Mouse (Mus musculus) spleen, adult 18-20 months (tissue): ENCODE data around the gene Olfr1418.
"Not testable (repeated sequence)": the region's sequence is repeated elsewhere in the genome, so short reads cannot be mapped to it uniquely, and the experiment has no call there.

ENCODE experiments used
- DNase-seq, 2 experiments: peaks; one replicate each; pipeline ENCODE4 v3.0.0; 2022; ENCODE audit warnings: mixed read lengths in 2 of 2

Olfr1418 gene

DNA sequence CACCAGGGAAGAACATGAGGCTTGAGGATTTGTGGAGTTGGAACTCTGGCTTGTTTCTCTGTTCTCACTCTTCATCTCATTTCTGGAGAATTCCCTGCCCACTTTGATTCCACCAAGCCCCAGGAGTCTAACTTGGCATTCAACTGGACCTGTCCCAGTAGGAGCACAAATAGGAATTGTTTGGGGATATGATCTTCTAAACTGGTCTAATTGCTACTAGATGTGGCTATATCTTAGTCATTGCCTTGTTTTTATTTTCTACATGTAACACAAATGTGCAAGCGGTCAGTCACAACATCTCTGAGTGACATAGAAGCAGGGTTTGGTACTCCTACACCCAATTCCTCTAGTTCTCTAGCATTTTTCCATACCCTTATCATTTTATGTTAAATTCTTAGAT is at the start of gene Olfr1418:
TSS of gene Olfr1418 (minus strand) at position 101 of the 400 bp plus-strand sequence.
- no peak for DNase-seq

DNA sequence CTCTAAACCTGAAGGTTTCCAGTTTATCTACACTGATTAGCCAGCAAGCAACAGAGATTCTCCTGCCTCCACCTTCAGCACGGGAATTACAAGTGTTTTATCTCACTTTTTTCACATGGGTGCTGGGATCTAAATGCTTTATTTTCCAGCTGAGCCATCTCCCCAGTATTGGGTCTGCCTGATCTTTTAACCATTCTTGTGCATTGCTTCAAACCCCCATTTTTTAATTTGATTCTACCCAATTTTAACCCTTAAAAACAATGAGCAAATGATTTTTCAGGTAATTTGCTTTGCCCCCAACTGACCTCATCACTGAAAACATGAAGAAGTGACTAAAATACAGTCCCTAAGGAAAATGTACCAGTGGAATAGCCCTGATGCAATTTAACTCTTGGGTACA is 25.4 kb upstream of the Olfr1418 start, which contains the start of gene Olfr1420:
TSS of gene Olfr1420 (plus strand) at position 301 of the 400 bp plus-strand sequence.
- no peak for DNase-seq

DNA sequence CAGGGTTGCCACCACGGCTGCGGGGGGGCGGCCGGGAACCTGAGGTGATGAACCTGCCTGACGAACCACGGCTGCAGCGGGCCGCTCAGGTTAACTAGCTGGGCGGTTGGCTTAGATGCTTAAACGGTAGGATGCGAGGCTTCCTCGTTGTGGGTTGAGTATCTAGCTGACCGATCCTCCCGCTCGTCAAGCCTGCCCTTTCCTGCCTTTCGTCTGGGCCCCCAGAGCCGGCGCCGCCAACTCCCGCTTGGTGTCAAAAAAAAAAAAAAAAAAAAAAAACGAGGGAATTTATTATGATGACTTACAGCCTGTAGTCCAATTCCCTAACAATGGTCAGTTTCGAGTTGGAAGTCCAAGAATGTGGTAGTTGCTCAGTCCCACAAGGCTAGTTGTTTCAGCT is 17.5 kb upstream of the Olfr1418 start:
- DNase-seq, result not testable (repeated sequence)

DNA sequence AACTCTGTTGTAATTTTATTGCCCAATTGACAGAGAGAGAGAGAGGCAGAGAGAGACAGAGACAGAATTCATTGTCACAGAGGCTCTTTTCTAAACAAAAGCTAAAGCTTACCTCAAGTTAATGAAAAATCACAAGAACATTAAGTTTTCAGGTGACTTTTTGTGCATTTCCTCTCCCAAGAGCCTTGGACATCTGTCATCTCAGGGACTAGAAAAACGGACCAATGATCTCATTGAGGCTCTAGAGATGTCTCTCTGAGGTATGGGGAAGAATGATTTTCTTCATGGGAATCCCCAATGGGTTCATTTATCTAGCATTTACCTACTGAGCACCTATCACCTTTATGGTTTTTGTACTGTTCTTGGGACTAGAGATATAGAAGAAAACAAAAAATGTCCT is 14.1 kb upstream of the Olfr1418 start, which contains the start of gene Olfr1419:
TSS of gene Olfr1419 (minus strand) at position 101 of the 400 bp plus-strand sequence.
- no peak for DNase-seq

DNA sequence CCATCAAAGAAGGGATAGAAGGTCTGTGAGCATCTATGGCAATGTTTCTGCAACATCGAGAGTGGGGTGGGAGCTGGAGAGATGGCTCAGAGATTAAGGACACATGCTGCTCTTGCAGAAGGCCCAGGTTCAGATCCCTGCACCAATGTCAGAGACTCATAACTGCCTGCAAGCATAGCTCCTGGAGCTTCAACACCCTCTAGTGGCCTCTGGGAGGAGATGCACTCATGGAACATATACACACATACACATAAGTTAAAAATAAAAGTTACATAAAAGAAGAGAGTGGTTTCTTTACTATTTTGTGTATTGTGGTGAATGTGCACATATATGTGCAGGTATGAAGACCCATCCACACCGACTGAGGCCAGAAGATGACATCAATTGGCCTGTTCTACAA is 7.0 kb upstream of the Olfr1418 start:
- DNase-seq, result no peak

DNA sequence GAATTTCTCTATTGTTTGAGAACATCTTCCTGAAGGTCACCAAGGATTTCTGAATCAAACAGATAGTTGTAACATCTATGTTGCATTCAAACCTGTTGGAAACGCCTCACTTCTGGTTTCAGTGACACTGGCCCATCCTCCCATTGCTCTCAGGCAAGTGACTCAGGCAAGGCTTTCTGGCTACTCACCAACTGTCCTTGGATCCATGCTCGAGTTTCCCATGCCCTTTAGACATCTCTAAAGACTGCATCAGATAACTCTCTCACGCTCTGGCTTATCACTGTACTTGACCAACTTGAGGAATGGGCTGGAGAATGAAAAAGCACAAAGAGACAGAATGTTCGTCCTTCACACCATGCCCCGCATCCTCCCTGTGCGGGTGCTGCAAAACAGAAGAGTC is 4.4 kb downstream of the Olfr1418 start:
- DNase-seq, result no peak

DNA sequence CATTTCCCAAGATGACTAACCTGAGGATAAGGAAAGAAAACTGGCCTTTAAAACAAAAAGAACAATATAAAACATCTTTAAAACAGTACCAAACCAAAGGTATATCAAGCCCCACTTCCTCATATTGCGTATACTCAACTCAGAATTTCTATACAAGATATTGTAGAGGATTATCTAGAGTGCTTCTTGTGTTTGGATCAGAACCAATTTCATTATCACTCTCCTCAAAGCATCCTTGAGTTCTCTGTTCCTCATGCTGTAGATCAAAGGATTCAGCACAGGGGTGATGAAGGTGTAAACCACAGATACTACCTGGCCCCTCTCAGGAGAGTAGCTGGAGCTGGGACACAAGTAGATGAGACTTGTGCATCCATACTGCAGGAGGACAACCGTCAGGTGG is 6.0 kb downstream of the Olfr1418 start:
- DNase-seq, result no peak

DNA sequence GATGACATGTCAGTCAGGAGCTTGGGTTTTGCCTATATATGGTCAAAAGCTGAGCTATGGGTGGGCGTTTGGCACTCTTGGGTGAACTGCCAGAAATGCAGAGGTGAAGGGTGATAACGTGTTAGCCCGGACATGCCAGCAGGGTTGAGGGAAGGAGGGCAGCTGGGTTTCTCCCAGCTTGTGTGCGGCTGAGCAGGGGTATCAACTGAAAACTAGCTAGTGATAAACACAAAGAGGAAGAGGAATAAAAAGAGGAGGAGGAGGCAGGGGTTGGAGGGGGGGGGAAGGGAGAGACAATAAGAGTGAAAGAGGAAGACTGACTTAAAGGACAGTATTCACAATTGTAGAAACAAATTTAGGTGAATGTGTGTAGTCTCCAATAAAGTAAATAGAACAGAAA is 8.2 kb downstream of the Olfr1418 start:
- no peak for DNase-seq

DNA sequence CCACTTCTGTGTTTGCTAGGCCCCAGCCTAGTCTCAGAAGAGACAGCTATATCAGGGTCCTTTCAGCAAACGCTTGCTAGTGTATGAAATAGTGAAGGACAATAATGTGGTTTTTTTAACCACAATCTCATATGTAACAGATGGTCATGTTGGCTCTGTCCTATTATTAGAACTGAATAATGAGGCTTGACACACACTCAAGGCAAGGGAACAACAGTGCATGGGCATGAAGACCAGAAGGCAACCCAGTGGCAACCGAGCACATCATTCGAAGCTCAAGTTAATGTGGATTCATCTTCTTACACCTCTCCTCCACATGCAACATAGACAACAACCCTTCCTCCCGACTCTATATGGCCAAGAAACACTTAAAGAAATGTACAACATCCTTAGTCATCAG is 14.5 kb downstream of the Olfr1418 start:
- DNase-seq, result no peak

DNA sequence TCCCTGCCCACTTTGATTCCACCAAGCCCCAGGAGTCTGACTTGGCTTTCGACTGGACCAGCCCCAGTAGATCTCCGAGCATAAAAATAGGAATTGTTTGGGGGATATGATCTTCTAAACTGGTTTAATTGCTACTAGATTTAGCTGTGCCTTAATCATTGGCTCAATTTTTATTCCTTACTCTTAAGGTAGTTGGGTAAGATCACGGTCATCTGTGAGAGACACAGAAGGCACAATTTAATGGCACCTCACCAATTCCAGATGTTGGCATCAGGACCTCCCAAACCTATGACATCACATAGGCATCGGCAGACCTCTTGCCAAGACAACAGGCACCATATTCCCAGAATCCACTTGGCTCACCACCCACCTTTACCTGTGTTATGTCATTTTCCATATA is 21.7 kb downstream of the Olfr1418 start, which contains the start of gene Olfr1417:
TSS of gene Olfr1417 (minus strand) at position 101 of the 400 bp plus-strand sequence.
- no peak for DNase-seq

DNA sequence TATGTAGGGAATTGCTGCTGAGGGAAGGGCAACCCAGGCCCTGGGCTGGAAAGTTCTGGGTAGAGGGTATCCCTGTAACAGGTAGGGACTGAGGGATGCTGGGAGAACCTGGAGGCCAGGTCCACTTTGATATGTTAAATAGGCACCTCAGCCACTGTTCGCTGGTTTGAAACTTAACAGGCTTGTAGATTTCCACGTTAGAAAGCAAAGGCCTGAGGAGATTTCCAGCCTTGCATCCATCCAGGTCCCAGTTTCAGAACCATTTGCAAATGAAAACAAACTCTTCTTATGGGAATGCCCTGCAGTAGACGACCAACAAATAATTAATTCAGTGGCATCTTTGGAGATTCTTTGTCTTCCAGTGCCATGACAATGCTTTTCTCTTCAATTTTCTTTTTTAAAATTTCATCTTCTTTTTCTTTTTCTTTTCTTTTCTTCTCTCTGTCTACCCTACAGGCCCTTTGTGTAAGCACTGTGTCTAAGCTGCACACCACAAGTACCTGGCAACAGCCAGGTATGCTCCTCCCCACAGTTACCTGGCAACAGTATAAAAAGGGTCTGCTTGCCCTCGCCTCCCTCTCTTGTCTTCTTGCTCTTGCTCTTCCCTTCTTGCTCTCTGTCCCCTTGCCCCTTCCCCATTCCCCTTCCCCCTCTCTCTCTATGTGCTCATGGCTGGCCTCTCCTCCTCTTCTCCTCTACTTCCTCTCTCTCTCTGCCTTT is 37.4 kb downstream of the Olfr1418 start:
- no peak for DNase-seq

DNA sequence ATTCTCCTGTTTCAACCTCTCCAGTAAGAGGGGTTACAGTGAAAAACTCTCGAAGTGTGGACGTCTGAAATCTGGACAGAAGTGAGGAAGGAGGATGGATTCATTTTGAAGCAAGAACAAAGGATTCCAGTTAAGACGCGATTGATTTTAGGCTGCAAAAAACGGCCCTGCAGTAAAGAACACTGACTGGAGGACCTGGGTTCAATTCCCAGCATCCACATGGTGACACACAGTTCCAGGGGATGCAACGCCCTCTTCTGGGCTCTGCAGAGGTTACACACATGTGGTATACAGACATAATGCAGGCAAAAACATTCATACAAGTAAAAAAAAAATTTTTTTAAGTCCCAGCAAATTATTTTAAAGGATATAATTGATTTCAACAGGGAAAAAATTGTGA is 40.7 kb downstream of the Olfr1418 start:
- no peak for DNase-seq

DNA sequence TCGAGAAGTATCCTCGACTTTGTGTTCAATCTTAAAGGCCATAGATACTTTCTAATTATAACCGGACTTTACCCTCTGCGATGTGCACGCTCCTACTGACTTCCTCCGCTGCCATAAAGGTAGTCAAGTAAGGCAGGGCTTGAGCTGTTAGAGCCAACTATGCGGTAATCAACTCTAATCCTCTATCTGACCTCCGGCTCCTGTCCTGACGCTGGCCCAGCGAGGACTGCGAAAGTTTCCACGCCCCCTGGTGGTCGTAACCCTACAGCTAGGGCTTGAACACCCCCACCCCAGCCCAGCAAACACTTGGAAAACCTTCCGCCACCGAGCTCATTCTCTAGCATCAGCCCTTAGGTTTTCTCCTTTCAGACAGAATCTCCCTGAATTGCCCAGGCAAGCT is 41.1 kb downstream of the Olfr1418 start:
- DNase-seq, result peak; percentile 53 to 75

DNA sequence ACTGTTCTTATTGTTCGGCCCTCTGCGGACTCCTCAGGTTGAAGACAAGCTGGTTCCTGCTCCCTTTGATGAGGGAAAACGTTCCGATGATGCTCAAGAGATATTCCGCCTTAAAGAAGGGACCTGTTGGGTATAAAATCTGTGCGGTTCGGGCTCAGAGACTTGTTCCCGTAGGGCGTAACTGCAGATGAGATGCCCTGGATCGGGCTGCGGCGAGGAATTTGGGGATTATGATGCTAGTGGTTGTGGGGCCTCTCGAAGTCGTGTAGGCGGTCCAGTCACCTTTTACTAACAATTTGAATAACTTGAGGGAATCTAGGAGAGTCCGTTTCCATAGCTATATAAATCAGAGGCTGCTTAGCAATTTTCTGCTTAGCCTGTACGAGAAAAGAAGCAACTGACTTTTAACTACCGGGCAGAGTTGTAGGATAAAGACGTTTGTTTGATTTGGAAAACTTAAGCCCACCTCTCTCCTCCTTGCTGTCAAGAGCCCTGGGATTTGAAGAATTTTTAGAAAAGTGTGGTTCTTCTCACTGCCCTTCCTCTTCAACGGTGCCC is 41.6 kb downstream of the Olfr1418 start, which contains the start of gene Stx3:
TSS of gene Stx3 (minus strand) at position 261 of the 558 bp plus-strand sequence.
- no peak for DNase-seq

DNA sequence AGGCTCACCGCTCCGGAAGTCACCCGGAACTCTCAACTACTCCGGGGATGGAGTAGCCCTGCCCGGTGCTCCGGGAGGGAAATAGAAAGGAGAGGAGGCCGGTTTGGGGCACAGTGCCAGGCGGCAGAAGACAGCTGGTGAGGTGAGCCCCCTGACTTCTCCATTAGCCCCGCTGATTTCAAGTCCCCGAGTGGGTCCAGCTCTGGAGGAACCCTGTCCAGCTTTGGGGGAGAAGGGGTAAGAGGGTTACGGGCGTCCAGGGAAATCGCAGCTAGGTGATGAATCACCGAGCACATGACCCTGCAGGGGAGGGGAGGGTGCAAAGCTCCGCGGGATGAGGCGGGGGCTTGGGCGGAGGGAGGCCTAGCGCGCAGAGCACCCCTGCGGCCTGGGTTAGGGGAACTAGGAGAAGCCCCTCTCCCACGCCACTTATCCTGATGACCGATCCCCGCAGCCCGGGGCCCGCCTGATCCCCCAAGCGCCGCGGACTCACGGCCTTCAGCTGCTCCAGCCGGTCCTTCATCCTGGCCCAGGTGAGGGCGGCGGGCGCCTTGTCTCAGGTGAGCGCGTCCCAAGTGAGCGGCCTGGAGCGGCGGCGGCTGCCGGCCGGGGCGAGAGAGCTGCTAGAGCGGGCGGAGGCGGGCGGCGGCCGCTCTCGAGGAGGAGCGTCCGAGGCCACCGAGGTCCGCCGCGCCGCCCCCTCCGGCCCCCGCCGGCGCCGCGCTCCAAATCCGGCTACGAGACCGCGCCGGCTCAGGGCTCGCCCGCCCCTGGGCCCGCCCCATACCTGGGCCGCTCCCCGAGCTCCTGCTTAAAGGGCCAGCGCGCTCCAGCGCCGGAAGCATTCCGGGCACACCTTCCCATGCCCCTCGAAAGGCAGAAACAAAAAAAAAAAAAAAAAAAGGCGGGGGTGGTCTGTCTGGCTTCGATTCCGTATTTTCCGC is 42.4 kb downstream of the Olfr1418 start:
- DNase-seq, result peak; percentile 41 to 57

DNA sequence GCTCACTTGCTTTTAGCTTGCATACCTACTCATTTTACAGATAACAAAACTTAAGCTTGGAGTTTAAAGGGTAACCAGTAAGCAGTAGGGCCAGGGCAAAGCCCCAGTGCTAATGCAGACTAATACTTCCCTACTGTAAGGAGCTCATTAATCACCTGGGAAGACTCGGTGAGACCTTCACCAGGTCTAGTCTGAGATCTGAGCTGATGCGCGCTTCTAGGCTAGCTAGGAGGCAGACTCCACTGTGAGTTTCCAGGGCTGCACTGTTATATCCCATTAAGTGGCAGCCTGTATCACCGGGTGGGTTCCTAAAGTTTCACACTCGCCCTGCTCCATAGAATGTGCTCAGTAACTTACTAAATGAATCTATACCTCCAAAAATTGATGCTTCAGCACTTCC is 43.3 kb downstream of the Olfr1418 start:
- DNase-seq, result no peak

DNA sequence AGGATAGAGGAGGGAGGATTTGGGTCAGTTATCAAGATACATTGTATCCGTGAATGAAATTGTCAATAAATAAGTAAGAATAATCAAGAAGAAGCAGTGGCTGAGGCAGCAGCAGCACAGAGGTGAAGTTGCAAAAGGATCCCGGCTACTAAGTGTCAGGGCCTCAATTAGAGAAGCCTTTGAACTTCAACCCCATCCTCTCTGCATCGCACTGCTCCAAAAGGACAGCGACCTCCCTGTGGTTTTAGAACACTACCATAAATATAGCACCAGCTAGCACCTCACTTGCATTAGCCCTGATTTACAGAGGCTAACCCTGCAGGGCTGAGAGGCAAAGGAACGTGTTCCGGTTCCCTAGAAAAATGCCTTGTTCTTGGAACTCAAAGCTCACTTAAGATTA is 44.2 kb downstream of the Olfr1418 start:
- no peak for DNase-seq

DNA sequence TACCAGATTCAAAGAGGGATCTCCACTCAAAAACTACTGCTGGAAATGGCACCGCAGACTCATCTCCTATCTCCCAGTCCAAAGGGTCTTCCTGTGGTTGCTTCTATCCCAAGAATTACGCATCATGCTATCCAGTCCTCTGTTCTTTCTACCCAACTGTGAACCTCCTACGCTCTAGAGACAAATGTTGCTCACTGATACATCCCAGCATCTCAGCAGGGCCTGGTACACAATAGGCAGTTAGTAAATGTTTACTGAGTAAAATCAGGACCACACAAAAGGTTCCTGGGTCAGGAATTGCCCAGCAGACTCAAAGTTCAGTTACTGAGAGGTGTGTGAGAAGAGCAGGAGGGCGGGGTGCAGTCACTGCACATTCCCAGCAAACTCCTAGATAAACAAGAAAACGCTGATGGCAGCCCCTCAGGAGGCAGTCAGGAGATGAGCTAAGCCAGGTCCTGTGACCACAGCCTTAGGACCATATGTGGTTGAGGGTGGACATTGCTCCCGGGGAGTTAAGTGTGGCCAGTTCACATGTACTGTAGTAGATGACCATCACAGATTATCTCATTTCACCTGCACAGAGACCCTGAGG is 46.0 kb downstream of the Olfr1418 start:
- no peak for DNase-seq

DNA sequence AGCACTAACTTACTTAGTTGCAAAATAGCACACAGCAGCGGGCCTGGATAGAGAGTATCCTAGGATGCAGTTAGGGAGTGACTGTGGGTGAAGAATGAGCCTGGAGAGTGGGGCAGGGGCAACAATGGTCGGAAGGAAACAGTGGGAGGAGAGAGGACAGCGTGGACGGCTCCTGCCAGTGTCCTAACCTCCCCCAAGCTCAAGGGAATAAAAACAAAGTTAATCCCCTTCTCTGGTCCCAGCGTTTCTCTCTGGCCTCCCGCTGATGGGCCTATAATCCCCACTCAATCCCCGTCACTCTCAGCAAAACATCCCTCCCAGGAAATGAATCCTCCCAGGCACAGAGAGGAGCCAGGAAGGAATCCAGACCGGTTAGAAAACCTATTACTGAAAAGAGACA is 47.2 kb downstream of the Olfr1418 start:
- no peak for DNase-seq

DNA sequence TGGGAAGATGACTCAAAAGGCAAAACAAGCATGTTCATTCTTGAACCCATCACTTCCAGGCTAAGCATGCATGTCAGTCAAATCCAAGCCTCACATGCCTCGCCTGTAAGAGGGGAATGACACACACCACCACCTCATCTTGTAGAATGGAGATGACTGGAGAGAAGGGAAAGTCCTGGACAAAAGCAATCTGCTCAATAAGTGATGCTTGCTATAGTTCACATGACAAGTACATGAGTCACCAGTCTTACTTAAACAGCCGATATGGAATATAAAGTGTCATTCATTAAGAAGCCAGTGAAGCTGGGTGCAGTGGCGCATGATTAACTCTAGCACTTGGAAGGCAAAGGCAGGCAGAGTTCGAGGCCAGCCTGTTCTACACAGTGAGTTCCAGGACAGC is 47.7 kb downstream of the Olfr1418 start:
- no peak for DNase-seq

DNA sequence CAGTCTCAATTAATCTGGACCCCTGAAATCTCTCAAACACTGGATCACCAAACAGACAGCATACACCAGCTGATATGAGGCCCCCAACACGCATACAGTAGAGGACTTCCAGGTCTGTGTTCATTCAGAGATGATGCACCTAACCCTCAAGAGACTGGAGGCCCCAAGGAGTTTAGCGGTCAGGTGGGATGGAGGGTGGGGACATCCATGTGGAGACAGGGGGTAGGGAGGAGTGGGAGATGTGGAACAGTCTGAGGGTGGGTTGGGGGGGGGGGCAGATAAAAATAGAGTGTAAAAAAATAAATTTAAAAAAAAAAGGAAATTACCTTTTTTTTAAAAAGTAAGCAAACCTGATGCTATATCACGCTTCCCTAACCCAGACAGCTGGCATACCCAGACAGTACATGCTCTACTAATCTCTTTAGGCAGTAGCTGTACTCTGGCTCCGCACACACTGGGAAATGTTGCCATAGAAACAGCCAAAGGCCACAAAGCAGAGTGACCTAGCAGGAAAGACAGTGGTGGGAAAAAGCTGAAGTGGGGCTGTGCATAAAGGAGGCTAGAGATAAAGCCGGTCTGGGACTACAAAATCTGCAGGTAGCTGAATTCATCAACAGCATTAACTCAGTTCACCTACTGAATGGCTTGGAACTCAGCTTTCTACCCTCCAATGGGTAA is 49.0 kb downstream of the Olfr1418 start:
- DNase-seq, result no peak

DNA sequence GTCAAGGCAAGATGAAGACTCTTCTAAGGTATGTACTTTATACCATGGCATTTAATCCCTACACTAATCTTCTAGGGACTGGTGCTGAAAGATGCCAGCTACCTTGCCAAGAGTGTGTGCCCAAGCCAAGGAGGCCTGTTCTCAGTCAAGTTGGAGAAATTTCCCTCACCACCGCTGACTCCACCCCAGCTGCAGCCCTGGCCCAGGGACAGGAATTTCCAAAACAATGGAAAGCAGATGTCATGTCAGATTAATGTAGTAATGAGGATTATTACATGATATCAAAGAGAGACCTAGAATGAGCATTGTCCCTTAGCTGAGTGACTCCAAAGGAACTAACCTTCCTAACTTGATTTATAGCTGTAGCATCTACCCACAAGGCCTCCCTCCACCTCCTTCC is 50.0 kb downstream of the Olfr1418 start:
- no peak for DNase-seq
